Mouse (Mus musculus) left cerebral cortex, adult 8-10 months (tissue): Measurements from ENCODE around the gene Trim33. TPM values are rescaled to one million over a fixed set of nuclear protein-coding genes. Genes with fewer than 3 reads are reported as not detected.
A peak's percentile ranks its signal among the peaks of the same experiment; 100 is the strongest.

ENCODE experiments used
- DNase-seq, 2 experiments: peaks; one replicate each; pipeline ENCODE4 v3.0.0; 2022; ENCODE audit warnings: low spot score in 2 of 2
- total RNA-seq, 4 experiments: library from RNA; stranded (reverse); gene quantifications; 2 replicates each; pipeline ENCODE4 v1.2.4; 2022

Trim33 gene
- total RNA-seq, 4 experiments from 2014 or later, result 46.9 to 57.8 (median 51.7) TPM

DNA sequence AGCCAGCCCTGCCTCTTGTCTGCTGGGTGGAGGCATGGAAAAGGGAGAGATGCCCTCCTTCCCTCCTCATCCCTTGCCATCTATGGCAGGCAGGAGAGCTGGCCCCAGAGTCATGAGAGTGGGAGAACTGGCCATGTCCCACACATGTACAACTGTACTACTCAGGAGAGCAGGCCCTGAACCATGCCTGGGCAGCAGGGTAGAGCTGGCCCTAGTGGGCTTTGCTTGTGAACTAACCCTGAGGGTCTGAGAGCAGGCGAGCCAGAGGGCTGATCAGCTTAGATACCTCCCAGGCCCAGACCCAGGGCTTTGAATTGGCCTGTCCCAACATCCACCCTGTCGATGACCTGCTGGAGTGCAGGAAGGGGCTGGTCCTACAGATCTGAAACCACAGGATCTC is 115.0 kb downstream of the Trim33 start:
- no peak for DNase-seq

DNA sequence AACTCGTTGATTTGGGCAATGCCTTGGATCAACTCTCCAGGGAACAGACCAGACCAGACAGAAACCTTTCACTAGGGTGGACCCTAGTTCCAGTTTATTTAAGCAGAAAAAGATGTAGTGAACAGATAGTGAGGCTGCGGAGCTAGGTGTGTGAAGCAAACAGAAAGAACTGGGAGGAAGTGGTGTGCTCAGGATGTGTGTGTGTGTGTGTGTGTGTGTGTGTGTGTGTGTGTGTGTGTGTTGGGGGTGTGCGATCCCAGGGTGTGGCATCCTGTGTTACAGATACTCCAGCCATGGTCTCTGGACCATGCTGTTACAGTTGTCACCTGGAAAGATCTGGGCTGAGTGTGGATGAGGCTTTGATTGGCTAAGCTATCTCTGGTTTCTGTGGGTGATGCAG is 118.4 kb downstream of the Trim33 start:
- no peak for DNase-seq

DNA sequence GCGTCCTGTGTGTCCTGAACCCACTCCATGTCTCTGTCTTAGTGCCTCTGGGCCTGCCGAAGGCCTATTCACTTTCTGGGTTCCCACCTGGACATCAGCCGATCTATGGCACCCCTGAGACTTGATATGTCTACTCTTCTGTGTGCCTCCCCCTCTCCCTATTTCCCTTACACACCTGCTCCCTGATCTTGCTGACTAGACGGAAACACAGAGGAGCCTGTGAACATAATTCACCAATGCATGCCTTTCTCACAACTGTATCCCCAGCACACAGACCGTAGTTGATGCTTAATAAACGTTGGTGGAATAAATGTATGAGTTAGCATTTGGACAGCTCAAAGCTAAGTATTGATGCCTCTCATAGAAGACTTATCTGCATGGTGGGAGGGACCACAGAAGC is 121.7 kb downstream of the Trim33 start:
- no peak for DNase-seq

DNA sequence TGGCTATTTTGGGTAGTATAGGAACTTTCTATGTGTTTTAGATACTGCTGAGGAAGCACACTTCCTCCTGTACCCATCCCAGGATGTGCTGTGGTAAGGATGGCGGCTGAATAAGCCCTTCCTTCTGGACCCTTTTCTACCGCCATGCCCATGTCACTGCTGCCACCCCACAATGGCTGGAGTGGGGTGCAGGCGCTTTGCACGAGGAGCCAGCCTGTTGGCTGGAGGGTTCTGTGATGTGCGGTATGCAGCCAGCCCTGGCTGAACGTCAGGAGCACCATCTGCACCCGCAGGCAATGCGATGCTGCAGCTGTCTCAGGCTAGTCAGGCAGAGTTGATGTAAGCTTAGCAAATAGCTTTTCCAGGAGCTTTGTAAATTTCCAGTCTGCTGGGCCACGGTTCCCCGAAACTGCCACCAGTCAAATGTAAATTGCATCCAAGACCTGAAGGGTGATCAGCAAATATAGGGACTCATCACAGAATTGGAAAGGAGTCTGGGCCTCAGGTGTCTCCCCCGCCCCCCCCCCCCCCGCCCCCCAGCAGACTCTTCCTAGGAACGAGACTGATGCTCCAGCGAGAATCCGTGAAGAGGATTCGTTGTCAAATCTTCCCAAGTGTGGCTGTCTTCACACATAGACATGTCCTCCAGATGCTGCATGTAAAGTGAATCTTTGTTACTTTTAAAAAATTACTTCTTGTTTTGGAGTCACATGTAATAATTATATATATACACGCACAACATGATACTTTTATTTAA is 122.4 kb downstream of the Trim33 start:
- DNase-seq, result peak; percentile 43 to 88

DNA sequence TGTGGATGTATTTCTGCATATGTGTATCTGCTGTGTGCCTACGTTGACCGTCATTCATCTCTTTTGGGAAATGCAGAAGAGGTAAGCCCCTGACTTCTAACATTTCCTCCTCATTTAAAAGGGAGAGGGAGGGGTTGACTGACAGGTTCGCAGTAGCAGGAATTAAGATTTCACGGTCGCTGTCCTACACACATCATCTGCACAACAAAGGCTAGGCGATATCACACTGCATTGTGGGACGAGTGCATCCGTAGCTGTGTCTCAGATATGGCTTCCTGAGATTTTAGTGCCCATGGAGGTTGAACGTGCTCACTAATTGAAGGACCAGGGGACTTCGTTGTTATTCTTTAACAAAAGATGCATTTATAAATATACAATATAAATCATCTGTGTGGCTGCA is 123.1 kb downstream of the Trim33 start:
- DNase-seq, result no peak

DNA sequence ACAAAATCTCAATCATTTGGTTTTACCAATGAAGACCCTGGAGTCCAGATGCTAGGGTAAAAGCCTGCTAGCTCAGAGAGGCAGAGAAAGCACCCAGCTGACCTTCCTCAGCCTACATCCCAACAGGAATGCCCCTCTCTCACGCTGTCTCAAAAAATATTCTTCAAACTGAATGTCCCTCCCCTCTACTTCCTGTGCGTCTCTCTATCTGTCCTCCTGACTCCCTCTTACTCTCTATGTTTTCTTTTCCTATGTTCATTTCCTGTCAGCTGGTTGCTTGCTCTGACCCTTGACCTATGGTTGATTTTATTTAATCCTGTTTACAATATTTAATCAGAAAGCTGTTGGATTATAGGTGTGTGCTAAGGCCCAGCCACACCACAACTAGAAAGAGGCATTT is 126.0 kb downstream of the Trim33 start:
- no peak for DNase-seq

DNA sequence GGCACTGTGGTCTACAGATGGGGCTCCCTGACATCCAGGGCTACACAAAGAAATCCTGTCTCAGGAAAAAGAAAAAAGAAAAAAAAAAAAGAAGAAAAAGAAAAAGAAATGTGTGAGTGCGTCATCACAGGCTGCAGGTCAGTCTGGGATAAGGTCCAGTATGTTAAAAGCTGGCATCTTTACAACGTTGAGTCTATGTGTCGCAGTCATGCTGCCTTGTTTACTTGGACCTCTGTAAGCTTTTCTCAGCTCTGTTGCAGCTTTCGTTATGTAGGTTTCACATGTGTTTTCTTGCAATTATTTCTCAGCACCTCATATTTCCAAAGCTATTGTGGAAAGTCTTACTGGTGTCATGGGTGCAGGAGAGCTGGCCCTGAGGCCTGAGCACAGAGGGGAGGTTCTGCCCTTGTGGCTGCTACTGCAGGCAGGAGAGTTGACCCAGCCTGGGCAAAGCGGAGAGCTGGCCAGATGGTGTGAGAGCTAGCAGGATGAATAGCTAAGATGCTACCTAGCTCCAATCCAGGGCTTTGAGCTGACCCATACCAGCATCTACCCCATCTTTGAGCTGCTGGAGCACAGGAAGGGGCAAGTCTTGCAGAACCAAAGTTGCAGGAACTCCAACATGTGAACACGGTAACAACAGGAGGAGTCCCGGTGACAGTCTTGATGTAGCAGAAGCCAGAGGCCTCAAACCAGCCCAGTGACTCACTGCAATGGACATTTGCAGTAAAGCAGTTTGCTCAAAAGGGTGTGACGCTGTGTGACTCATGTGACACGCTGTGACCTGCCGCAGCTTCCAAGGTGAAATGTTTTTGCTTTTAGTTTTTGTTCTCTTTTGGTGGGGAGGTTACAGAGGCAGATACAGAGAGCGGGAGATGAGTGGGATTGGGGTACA is 127.0 kb downstream of the Trim33 start:
- DNase-seq, result no peak

Other genes starting within 250 kb of the Trim33 start
- gene Nras, start 221.0 kb upstream of the Trim33 start, total RNA-seq, result 10 to 100 TPM; 63.7 to 69.1 (median 67.2) TPM
- under 1 TPM in 2 of 4 experiments, not detected in 2; 0.23 to 0.54 TPM for gene Ampd1, start 205.3 kb upstream of the Trim33 start, total RNA-seq
- gene Dennd2c, start 176.7 kb upstream of the Trim33 start, total RNA-seq, result under 1 TPM; 0.28 to 0.93 (median 0.48) TPM
- gene Bcas2, start 107.6 kb upstream of the Trim33 start, total RNA-seq, result 10 to 100 TPM; 60.2 to 73.7 (median 70.6) TPM